Mouse (Mus musculus) E14TG2a.4 (cell line): ENCODE measurements around the gene Bfsp2.
A peak's percentile ranks its signal among the peaks of the same experiment; 100 is the strongest.

ENCODE experiments used
- H3K27me3 ChIP-seq: 2 replicates; pipeline ENCODE4 v1.6.1; 2014; ENCODE audit warnings: low read length, control low read depth; ENCODE audit not compliant: insufficient read depth
- H3K36me3 ChIP-seq: 2 replicates; pipeline ENCODE4 v1.6.1; 2014; ENCODE audit warnings: low read length, control low read depth; ENCODE audit not compliant: insufficient read depth
- H3K4me1 ChIP-seq: replicated peaks from 2 replicates; pipeline ENCODE4 v1.6.1; 2014; ENCODE audit warnings: low read depth, low read length, control low read depth
- H3K4me3 ChIP-seq: replicated peaks from 2 replicates; pipeline ENCODE4 v1.5.1; 2014; ENCODE audit warnings: mild to moderate bottlenecking, low read length
- H3K9me3 ChIP-seq: 2 replicates; pipeline ENCODE4 v1.6.1; 2014; ENCODE audit warnings: low read length, control low read depth
- CTCF ChIP-seq: conservative IDR thresholded peaks from 2 replicates; pipeline ENCODE4 v1.5.1; 2014; ENCODE audit warnings: low read length
- NANOG ChIP-seq: IDR thresholded peaks from 2 replicates; pipeline ENCODE4 v1.6.1; 2014; ENCODE audit warnings: borderline replicate concordance, low read length, mixed read lengths
- POU5F1 ChIP-seq: IDR thresholded peaks from 2 replicates; pipeline ENCODE4 v1.6.1; 2014; ENCODE audit warnings: low read length, borderline replicate concordance

Bfsp2 gene

DNA sequence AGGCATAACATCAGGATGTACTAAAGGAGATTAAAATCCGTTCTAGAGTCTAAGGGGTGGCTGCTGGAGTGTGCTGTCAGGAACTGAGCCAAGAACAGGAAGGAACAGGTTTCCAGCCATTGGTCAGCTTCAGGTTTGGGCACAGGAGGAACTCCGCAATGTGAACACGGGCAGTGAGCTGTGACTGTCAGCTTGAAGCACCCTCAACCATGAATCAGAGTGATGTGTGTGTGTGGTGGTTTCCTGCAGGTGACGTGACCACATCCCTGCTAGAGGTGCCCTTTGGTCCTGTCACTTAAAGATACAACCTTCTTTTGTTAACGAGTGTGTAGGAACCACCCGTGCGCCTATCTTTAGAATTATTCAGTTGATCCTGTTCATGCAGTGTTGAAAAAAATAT lies 31.1 kb downstream of the Bfsp2 start:
- H3K27me3 ChIP-seq = no peaks in the 10 kb centered on the region
- H3K36me3 ChIP-seq = no peaks in the 10 kb centered on the region
- no peak overlapping the region for H3K4me3 ChIP-seq
- H3K9me3 ChIP-seq = peaks cover 22% of the 10 kb centered on the region
- TF ChIP-seq CTCF (no peak), NANOG (no peak), POU5F1 (no peak)
- no peaks in the 10 kb centered on the region for H3K4me1 ChIP-seq

DNA sequence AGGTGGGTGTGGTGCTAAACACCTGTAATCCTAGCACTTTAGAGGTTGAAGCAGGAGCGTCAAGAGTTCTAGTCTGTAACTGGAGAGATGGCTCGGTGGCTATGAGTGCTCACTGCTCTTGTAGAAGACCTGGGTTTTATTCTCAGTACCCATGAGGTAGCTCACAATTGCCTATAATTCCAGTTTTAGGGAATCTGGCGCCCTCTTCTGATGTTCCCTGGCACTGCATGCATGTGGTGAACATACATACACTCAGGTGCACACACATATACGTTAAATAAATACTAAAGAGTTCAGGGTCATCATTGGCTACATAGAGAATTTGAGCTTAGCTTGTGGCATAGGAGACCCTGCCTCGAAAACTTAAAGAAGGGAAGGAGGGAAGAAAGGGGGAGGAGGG lies 35.6 kb downstream of the Bfsp2 start:
- TF ChIP-seq CTCF = peak; percentile 76
- no peak for TF ChIP-seq POU5F1
- Histone ChIP-seq H3K9me3 (peaks cover 3% of the 10 kb centered on the region), H3K27me3 (no peaks in the 10 kb centered on the region)

DNA sequence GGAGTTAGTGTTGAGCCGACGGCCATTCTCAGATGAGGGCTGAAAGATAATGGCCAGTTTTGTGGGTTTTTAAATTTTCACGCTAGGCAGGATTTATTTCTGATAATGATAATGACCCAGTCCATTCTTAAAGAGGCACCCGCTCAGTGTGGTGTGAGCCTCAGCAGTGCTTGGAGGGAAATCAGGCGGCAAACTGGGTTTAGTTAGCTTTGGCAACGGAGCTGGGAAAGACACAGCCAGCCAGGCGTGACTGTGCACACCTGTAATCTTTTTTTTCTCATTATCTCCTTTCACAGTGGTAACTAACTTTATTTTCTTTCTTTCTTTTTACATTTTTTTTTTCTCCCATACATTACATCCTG lies 36.4 kb downstream of the Bfsp2 start:
- Histone ChIP-seq H3K36me3 (no peaks in the 10 kb centered on the region), H3K27me3 (no peaks in the 10 kb centered on the region), H3K9me3 (no peaks in the 10 kb centered on the region), H3K4me3 (no peak overlapping the region), H3K4me1 (no peaks in the 10 kb centered on the region)
- TF ChIP-seq CTCF (no peak), POU5F1 (no peak), NANOG (no peak)

More for the DNA sequence above, 35.6 kb downstream of the Bfsp2 start:
- Histone ChIP-seq H3K36me3 (no peaks in the 10 kb centered on the region), H3K4me3 (no peak overlapping the region), H3K4me1 (no peaks in the 10 kb centered on the region)

GRCm38 (mm10) chr9:103443121-103443823 lies 36.9 kb downstream of the Bfsp2 start:
- Histone ChIP-seq H3K36me3 (no peaks in the 10 kb centered on the region), H3K4me3 (no peak overlapping the region), H3K4me1 (no peaks in the 10 kb centered on the region), H3K27me3 (no peaks in the 10 kb centered on the region), H3K9me3 (no peaks in the 10 kb centered on the region)
- no peak for TF ChIP-seq POU5F1
- no peak for TF ChIP-seq CTCF
- TF ChIP-seq NANOG = no peak

DNA sequence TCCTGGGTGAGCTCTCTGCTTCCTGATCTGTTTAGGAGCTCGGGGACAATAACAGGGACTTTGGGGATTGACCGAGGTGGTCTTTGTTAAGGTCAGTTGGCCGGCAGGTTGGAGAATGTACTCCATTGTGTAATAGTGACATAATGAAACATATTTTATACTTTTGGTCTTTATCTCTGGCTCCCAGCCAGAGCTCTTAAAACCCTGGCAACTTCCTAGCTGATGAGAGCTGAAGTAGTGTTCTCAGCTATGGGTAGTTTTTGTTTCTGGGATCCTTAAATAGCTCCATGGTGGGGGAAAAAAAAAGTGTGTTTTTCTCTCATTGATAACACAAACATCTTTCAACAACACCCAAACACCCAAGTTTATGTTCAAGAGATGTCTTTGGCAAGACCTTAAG lies 39.6 kb downstream of the Bfsp2 start:
- Histone ChIP-seq H3K4me1 (no peaks in the 10 kb centered on the region), H3K36me3 (no peaks in the 10 kb centered on the region), H3K4me3 (no peak overlapping the region), H3K27me3 (no peaks in the 10 kb centered on the region), H3K9me3 (no peaks in the 10 kb centered on the region)
- TF ChIP-seq NANOG (no peak), CTCF (no peak), POU5F1 (no peak)

DNA sequence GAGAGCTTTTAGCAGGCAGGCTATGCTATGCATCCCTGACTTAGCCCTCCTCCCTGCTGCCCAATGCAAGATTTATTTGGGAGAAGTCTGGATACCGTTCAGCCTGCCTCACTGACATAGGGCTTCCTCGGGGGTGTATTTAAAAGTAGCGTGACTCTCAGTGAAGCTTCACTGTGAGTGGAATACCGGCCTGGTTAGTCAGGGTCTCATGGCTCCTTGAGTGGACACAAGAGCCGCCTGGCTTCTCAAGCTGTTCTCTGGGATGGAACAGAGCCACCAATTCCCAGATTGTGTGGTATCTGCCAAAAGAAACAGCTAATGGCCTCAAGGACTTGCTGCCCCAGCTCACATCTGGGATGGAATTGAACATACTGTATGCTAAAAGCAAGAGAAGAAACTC lies 43.1 kb downstream of the Bfsp2 start:
- H3K27me3 ChIP-seq = no peaks in the 10 kb centered on the region
- H3K9me3 ChIP-seq = no peaks in the 10 kb centered on the region
- TF ChIP-seq NANOG (no peak), POU5F1 (no peak), CTCF (no peak)
- H3K4me1 ChIP-seq = no peaks in the 10 kb centered on the region
- H3K4me3 ChIP-seq = no peak overlapping the region
- H3K36me3 ChIP-seq = no peaks in the 10 kb centered on the region

GRCm38 (mm10) chr9:103434116-103434515 lies 46.1 kb downstream of the Bfsp2 start:
- TF ChIP-seq CTCF (no peak), NANOG (no peak), POU5F1 (no peak)
- no peaks in the 10 kb centered on the region for H3K36me3 ChIP-seq
- no peaks in the 10 kb centered on the region for H3K4me1 ChIP-seq
- H3K4me3 ChIP-seq = no peak overlapping the region
- H3K27me3 ChIP-seq = no peaks in the 10 kb centered on the region
- no peaks in the 10 kb centered on the region for H3K9me3 ChIP-seq

- H3K9me3 ChIP-seq = no peaks in the 10 kb centered on the region
- no peaks in the 10 kb centered on the region for H3K36me3 ChIP-seq
- H3K4me3 ChIP-seq = no peak overlapping the region
- H3K27me3 ChIP-seq = 0 out of 2 replicates have a peak, but pooled peaks cover under 1% of the 10 kb centered on the region
- no peak for TF ChIP-seq POU5F1
- TF ChIP-seq CTCF = no peak
- TF ChIP-seq NANOG = no peak
- H3K4me1 ChIP-seq = peaks cover under 1% of the 10 kb centered on the region
Observed at GRCm38 (mm10) chr9:103432122-103432778, 48.0 kb downstream of the Bfsp2 start.
